Mouse (Mus musculus): ENCODE measurements at regions not wholly inside any gene's neighbourhood (a gene's known extent, or its start where the extent isn't known, plus 50 kb on each side); places are given as distances from the start of the nearest gene placed in this dataset.
"Not testable (repeated sequence)": the region's sequence is repeated elsewhere in the genome, so short reads cannot be mapped to it uniquely, and the experiment has no call there.

DNA sequence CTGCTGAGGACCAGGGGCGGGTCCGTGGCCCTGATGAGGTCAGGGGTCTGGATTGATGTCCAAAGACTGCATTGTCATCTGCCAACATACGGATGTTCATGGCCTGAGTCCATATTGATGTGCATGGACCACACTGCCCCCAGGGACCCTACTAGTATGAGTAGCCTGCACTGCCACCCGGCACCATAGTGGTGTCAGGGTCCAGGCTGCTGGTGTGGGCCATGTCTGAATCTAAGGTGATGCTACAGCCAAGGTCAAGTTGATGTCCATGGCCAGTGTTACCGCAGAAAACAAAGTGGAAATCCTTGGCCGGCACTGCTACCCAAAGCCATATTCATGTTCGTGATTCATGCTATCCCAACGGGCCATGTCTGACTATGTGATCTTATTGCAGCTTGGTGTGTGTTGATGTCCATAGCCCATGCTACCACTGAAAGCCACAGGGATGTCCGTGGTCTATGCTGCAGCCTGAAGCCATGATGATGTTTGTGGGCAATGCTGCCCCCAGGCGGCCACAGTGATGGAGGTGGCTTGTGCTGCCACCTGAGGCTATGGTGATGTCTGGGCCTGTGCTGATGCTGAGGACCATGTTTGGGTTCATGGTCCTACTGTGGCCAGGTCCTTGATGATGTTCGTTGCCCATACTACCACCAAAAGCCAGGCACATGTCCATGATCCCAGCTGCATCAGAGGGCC lies 130.5 kb downstream of the Iqub start:
- DNase-seq: peak; percentile 43

DNA sequence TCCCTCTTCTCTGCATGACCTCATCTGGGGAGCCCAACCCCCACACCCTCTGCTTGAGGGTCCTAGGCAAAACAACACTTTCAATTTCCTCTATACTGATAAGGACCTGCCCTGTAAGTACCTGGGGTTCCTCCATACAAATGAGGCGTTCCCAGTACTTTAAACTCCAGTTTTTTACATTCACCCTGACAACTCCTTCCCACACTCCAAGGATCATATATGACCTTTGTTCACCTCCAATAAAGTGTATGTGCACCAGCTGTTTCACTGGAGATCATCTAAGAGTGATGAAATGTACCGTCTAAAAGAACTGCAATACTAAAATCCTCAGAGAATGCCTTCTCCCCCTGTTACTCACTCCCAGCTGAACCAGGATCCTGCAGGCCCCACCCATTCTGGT lies 135.0 kb downstream of the Iqub start:
- DNase-seq: no peak

DNA sequence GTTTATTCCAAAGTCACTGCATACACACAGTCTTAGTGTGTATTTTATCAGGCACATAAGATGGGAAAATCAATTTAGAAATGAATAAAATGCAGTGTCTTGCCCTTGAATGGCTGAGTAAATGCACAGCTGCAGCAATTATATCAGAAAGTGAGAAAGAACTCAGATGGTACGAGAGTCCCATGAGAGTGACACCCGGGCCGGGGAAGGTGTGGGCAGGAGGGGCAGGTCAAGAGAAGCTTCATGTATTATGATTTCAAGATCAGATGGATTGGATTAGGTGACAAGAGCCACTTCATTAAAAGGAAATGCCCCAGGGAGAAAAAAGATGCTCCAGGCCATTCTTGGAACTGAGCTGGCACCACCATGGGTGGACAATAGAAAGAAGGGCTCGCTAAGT lies 138.1 kb downstream of the Iqub start:
- no peak for DNase-seq

DNA sequence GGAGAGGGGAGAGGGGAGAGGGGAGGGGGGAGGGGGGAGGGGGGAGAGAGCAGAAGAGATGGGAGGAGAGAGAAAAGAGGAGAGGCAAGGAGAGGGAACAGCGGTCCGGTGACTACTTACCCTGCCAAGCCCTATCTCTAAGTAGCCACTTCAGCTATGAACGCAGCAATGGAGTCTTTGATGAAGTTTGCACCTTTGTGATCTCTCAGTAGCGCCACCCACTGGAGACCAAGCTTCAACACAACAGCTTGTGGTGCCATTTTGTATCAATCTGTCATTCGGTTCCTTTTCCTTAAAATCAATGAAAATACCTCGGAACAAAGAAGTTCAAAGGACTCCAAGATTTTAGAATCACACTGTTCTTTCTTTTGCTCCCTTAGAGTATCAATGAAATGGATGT lies 141.7 kb downstream of the Iqub start:
- no peak for DNase-seq

DNA sequence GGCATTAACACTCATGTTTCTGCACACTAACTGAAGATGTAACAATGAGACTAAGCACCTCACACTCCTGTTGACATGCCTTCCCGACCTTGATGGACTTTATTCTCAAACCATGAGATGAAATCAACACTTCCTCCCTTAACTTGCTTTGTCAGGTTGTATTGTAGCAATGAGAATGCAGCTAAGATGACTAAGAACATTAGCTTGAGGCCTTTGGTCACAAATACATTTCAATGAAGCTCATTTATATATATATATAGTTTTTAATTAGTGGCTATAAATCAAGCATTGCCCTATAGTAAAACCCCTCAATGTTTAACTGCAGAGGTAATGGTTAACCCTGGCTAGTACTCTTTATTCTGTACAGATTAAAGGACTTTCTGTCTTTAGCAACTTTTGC lies 143.2 kb downstream of the Iqub start:
- DNase-seq: no peak

DNA sequence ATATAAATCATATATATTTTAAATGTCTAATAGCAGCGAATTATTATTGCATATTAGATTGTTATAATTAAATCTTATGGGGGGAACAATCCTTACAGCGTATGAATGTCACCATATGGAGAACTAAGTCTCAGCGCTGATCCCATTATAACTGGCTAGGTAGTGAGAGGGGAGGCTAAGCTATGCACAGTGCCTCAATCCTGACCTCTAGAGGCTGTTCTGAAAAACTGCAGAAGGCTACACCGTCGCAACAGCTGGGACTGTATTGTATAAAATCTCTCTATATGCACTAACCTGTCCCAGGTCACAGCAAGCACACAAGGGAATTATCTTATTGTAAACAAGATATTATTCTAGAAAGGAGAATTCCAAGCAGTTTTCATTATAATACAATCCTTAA lies 164.0 kb downstream of the Iqub start:
- DNase-seq: peak; percentile 23

DNA sequence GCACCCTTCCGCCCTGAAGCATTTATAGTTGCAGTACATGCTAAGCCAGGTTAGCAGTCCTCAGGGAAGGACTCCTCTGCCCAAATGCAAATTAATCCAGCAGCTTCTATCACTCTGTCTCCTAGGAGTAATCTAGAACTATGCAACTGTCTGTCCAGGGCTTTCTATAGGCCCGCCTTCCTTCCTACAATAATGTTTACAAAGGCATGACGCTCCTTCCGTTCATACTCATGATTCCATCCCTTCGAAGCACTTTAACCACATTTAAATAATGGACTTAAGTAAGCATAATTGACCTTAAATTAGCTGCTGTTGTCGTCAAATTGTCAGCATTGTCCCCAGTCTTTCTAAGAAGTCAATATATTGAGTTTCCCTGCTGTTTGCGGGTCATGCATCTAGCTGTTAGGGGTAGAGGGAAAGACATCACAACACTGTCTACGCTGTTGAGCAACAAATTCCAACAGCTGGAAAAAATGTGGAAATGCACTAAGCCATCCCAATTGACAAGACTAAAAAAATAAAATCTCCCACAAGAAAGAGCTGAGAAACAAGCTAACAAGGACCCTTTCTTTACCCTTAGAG lies 166.3 kb downstream of the Iqub start:
- no peak for DNase-seq

DNA sequence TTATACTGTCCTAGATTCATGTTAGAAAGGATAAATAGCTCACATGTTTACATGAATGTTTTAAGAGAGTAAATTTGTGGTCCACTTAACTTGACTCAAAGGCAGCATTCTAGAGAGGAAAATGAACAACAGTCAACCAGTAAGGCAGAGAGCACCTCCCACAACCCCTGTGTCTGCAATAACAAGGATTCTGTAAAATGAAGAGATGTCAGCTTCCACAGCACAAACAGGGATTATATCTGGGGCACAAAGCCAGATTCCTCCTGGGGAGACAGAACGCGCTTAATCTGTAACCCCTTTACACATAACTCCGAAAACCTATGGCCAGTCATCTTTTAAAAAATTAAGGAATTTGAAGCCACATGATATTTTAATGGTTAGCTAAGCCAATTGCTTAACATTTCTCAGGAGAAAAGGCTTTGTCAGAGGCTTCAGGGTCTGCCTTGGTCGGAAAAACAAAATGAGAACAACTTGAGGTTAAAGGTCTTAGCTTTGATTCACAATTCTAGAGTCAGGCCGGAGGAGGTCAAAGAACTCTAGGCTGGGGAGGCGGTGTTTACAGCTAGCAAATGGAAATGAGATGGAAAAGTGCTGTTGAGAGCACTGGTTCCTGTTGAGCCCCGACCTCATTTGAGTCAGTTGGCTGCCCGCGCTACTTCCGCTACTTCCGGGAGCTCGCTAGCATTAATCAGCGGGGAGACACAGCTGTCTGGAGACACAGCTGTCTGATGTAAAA lies 167.0 kb downstream of the Iqub start:
- DNase-seq: peak; percentile 80

DNA sequence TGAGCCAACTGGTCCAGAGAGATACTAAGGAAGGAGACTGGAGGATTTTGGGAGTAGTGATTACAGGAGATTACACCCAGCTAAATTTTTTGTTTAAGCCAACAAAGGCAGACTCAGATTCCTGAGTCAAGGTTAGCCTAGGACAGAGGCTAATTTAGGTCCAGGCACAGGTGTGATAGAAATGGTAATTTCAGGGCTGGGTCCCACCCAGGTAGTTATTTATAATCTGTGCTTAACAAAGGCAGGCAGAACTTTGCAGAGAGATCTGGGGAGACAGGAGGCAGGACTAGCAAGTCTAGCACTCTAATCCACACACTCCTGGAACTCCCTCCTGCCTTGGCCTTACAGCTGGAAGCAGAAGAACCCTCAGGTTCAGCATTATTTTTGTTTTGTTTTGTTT lies 172.4 kb downstream of the Iqub start:
- no peak for DNase-seq

DNA sequence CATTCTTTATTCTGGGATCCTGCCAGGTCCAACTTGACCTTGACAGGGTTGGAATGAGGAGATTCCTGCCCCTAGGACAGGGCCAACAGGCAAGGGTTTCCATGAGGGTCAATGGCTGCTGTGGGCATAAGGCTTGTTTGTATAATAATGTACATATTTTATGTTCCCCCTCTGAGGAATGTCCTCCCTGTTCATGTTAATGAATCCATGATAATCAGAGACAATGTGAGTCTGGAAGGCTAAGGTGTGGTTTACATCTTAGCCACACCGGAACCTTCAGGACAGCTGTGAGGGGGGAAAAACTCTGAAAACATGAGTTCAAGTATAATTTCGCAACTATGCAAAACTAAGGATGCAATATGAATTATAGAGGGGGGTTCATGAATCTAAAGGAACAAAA lies 172.8 kb downstream of the Iqub start:
- DNase-seq: no peak

DNA sequence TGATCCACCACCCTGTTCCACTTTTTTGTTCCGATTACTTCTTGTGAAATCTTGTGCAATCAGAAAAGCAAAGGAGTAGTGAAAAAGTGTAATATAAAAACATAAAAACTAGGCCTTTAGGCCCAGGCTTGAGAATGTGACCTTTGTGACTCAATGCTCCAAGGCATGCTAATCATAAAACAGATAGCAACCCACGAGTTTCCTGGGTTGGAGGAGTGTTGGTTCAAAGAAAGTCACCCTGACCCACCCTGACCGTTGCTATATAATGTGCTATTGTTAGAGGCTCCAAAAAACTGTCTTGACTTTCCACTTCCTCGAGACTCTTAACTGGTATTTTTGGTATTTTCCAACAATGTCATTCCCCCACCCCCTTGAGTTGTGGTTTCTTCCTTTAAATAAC lies 172.2 kb upstream of the Slc13a1 start:
- not testable (repeated sequence) for DNase-seq

DNA sequence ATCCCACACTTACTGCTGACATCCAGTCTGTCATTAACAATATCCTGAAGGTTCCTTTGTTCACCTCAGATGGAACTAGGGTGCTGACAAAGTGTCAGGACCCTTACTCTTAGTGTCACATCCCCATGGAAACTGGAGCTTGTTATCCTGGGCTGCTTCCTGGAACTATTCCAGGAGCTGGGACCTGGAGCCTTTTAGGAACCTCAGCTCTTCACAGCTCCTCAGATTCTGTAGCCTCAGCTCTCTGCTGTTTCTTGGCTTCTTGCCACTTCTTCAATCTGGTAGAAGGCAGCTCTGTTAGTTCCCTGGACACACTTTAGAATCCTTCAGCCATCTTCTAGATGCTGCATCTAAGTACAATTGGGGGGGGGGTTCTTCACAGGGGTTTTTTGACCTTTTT lies 157.3 kb upstream of the Slc13a1 start:
- no peak for DNase-seq

DNA sequence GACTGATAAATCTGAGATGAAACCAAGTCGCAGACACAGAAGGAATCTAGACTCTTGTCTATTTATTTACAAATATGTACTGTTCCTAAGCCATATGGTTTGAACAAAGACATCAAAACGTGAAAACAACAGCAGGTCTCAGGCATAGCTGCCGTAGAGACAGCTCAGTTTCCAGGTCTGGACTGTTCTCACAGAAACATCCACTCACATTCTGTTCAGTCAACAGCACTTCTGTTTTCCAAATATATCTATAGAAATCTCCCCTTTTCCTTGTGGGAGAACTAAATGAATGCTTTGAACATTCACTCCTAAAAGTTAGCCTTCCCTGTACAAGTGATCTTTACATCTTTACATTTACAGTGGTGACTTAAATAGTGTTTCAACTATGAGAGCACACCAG lies 156.8 kb upstream of the Slc13a1 start:
- DNase-seq: no peak

DNA sequence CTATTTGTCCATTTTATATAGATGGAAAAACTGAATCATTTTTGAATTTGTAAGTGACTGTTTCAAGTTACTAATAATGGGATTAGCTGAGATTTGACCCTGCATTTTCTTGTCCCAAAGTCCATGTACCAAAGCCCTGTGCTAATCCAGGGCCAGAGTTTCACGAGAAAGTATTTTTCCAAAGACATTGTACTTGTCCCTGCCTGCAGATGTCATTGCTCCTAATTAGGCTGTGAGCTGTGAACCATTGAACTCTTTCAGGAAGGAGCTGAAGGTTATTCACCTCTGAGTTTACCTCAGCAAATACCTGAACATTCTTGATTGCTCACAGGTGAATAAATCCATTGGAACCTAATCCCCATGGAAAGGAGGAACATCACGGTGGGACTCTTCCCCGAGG lies 154.5 kb upstream of the Slc13a1 start:
- DNase-seq: no peak

DNA sequence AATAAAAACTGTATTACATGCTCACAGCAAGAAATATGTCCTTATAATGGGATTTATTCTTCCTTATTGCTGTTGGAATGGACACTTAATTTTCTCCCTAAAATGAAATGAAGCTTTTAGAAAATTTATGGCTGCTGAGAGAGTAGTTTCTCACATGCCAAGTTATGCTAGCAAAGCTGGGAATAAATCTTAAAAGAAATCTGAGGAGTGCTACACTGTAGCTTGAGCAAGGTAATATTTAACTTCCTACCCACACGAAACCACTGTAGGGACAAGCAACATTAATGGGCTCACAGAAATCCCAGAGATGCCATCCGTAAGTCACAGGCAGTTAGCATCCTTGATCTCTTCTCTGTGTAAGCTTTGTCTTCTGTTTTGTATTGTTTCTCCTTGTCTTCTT lies 151.0 kb upstream of the Slc13a1 start:
- no peak for DNase-seq

DNA sequence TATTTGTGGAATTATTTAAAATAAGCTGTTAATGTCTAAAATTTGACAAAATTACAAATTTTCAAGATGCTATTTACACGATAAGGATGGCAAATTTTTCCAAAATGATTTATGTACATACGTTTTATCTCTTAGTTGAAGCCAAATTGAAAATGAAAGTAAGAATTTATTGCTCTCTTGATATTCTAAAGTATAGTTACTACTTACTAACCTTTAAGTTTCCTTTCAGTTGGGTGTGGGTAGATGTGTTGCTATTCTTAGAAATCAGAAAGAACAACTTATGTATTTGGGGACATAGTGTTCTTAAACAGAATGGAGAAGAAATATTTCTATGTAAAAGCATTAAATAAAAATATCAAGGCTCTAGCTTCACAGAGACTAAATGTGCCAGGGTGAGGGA lies 142.8 kb upstream of the Slc13a1 start:
- no peak for DNase-seq

DNA sequence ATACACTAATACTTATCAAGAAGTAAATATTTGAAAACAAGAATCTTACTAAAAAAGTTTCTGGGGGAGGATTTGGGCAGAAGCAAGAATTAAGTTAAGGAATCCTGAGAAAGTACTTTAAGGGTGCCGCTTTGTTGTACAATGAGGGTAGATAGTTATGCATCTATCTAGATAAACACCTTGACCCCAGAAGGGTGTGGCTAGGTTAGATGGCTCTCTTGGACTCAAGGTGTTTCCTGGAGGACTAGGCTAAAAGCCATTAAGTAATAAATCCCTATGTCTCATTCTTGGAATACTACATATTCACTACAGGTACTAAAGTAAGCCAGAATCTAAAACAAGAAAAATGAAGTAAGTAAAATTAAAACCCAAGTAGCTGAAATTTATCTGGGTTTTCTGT lies 141.9 kb upstream of the Slc13a1 start:
- DNase-seq: no peak

DNA sequence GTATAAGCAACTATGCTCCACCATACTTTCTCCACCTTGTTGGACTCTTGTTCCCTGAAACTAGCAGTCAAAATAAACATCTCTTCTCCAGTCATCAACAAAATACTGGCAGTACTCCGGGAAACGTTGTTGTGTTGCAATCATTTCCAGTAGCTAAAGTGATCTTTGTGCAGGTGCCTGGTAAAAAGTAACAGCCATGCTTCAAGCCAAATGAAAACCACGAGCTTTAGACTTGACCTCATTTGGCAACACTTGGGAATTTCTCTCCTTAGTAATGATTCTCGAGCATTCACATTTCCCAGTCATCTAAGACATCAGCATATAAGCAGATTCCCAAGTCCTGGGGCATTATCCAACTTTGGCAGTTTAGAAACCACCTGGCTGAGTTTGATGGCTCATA lies 133.8 kb upstream of the Slc13a1 start:
- DNase-seq: peak; percentile 58

DNA sequence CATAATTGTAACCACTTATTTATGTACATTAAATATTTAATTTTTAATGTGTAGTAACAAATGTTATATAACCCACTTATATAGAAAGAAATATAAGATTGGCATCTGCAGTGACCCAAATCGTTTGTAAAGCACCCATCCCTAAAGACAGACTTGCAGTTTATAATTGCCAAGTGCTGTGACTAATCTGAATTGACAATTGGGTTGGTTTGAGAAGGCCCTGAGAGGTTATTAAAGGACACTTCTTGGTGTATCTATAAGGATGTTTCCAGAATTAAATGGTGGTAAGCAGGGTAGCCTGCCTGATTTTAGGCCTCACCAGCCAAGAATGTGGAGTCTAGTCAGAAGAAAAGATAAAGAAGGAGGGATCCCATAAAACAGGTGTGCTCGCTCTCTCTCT lies 133.3 kb upstream of the Slc13a1 start:
- no peak for DNase-seq

DNA sequence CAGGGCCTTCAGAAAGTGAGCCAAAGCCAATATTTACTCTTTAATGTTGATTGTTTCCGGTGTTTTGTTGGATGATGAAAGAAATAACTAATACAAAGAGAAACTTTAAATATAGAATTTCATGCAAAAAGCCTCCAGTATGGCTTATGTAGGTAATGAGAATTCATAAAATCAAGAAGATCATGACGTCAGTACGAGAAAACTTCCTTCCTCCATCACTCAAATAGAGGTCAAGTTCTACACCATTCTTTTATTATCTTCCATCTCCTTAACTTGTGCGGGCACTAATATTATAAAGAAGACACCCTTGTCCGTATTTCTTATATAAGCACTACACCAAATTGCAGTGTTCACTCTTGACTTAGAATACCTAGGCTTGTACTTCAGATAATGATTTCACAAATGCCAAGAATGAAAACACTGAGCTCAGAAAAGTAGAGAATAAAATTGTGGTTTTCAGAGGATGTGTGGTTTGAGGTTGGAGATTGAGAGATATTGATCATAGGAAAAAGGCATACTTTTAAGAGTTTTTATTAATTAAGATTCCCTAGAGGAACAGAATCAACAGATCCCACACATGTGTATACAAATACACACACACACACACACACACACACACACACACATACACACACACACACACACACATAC lies 130.8 kb upstream of the Slc13a1 start:
- no peak for DNase-seq

DNA sequence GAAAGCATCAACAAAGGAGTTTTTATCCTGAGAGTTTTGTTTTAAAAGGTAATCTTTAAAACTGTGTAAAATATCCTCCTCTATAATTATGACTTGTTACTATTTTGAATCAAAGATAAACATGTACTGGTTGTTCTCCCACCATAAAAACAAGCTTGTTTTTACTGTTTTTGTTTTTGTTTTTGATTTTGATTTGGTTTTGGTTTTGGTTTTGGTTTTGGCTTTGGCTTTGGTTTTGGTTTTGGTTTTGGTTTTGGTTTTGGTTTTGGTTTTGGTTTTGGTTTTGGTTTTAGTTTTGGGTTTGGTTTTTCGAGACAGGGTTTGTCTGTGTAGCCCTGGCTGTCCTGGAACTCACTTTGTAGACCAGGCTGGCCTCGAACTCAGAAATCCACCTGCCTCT lies 120.9 kb upstream of the Slc13a1 start:
- not testable (repeated sequence) for DNase-seq

DNA sequence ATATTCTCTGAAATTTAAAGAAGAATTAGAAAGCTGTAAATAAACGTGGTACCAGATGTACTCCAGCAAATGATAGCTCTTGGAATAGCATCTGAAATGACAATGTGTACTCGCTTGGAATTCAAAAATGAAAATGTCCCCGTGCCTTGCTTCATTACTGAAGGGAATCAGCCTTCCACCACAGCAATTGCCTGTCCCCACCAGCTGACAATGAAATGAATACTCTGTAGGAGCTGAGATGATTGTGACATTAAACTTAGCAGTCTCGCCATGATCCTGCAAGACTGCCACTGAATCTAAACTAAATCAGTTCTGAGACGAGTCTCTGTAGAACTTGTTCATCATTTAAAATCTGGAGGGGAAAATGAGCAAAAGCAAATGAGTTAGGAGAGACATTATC lies 104.9 kb upstream of the Slc13a1 start:
- no peak for DNase-seq

DNA sequence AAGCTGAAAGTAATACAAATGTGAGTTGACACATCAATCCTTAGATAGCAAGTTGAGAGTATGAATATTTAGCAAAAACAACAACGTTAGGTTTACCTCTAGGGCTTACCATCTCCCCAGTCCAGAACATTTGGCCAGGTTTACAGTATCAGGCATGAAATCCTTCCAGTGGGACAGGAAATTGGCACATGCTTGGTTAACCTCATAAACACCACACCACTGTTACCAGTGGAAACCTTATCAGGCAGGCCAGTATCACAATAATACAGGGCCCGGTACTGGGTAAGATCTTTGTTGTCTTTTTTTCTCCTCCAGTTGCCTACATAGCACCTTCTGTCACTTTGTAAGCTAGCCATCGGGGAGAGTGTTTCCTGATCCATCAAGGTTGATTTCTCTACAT lies 101.7 kb upstream of the Slc13a1 start:
- DNase-seq: no peak

DNA sequence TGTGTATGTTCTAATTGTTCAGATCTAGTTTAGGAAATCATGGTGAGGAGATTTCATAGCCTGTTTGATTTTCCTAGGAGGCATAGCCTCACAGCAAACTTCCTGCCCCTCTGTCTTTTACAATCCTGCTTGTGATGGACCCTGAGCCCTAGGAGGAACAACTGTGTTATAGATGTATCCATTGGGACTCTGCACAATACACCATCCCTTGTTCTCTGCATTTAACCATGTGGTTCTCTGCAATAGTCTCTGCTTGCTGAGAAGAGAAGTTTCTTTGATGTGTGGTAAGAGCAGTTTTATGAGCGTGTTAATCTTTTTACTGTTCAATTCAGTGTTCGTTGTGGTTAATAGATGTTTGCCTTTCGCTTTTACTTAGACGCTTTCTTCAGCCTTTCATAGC lies 95.9 kb upstream of the Slc13a1 start:
- no peak for DNase-seq

All from kidney, adult 18-20 months (tissue).